Mouse (Mus musculus) kidney, adult 2 months (tissue): ENCODE results near the gene Gsc.

Experiments
- CTCF ChIP-seq: fragments of 200-500 bp; conservative IDR thresholded peaks from 2 replicates; pipeline ENCODE4 v1.5.1; 2011; ENCODE audit warnings: low read depth, mild to moderate bottlenecking, control low read depth, low read length, moderate library complexity, mixed read lengths; ENCODE audit not compliant: insufficient read depth, insufficient read length
- POLR2A ChIP-seq: fragments of 200-500 bp; IDR thresholded peaks from one replicate; pipeline ENCODE4 v1.6.1; 2011; ENCODE audit warnings: low read depth, low read length, control low read depth

- TF ChIP-seq CTCF (no peak), POLR2A (no peak)
Observed at GRCm38 (mm10) chr12:104470646-104471045, 2.5 kb downstream of the Gsc start.
